Mouse (Mus musculus): ENCODE measurements around the gene Gdap1l1.

Gdap1l1 gene

GRCm38 (mm10) chr2:163466771-163467170 lies 28.5 kb downstream of the Gdap1l1 start:
- no peak for DNase-seq

GRCm38 (mm10) chr2:163467585-163467984 lies 29.3 kb downstream of the Gdap1l1 start:
- DNase-seq, result no peak

DNA sequence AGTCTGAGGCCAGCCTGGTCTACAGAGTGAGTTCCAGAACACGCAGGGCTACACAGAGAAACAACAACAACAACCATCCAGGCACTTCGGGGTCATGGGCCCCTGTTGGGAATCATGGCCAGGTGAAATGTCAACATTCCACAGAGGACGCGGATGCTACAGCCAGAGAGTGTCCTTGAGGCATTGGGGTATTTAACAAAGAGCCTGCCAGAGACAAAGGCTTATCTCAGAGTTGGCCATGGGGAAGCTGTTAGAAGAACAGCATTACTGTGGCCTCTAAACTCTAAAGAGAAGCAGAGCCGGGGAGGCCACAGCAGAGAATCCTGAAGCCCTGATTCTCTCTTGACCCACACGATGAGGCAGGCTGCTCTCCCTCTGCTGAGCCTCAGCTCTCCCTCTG lies 30.6 kb downstream of the Gdap1l1 start:
- DNase-seq, result no peak

- no peak for DNase-seq
Measured at GRCm38 (mm10) chr2:163469711-163470110, 31.4 kb downstream of the Gdap1l1 start.

- no peak for DNase-seq
Measured at GRCm38 (mm10) chr2:163471136-163471535, 32.9 kb downstream of the Gdap1l1 start.

- no peak for DNase-seq
Measured at GRCm38 (mm10) chr2:163471710-163472465, 33.6 kb downstream of the Gdap1l1 start.

DNA sequence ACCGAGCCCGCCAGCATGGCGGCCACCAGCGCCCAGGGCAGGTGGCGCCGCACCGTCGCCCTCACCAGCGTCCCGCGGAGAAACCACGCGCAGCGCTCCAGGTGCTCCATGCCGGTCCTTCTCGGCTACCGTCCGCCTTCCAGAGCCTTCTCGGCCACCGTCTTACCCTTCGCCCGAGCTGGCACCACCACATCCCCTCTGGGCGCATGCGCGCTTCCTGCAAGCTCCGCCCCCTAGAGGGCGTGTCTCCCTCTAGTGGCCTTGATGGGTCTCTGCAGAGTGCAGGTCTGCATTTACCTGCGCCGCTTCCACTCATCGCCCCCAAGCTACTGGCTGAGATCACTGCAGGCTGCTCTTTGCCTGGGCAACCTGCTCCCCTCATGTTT lies 34.2 kb downstream of the Gdap1l1 start, which contains the start of gene Fitm2:
TSS of gene Fitm2 (minus strand) at position 164 of the 386 bp plus-strand sequence.
- DNase-seq, result peak; percentile 98 to 99

DNA sequence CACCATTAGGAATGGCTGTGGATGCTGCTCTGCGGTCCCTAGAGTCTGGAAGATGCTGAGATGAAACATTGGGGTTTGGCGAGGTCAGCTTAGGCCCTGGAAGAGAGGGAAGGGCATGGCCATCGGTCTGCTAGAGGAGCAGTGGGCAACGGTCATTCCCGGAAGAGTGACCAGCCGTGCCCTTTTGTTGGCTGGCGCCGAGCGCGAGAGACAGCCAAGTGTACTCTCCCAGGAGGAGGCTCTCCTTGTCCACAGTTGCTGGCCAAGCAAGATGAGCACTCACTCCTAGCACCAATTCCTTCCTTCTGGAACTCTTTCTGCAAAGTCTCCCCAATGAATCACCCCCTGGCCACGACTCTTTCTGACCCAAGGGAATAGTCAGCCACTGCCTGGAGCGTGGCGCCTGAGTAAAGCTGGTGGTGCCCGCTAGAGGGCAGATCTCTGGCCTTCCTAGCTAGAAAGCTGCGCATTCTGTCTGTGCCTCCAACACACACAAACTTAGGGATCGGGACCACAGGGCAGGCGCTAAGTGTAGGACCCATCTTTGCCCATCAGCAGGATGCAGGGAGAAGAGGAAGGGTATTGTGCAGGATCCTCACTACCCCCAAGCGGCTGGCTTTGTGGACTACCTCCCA lies 42.0 kb downstream of the Gdap1l1 start:
- peak; percentile 37 to 57 for DNase-seq

DNA sequence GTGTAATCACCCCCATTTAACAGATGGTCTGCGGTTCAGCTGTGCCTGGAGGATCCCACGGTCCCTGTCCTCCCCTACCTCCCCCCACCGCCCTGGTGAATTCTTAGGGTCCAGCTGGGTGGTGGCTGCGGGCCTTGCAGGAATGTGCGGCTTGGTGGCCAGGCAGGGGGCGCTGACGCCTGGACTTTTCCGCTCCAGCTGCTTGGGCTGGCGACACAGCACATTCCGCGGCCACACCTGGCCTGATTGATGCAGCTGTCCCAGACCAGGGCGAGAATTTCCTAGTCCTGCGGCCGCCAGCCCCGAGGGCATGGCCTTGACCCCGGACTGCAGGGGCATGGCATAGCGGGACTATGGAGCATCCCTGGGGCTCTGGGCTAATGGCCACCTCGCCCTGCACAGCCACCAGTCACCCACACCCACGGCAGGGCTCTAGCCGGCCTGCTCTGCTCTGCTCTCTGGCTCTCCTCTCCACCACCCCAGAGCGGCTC lies 43.3 kb downstream of the Gdap1l1 start:
- DNase-seq, result no peak

- no peak for DNase-seq
Measured at GRCm38 (mm10) chr2:163487360-163487759, 49.1 kb downstream of the Gdap1l1 start.

DNA sequence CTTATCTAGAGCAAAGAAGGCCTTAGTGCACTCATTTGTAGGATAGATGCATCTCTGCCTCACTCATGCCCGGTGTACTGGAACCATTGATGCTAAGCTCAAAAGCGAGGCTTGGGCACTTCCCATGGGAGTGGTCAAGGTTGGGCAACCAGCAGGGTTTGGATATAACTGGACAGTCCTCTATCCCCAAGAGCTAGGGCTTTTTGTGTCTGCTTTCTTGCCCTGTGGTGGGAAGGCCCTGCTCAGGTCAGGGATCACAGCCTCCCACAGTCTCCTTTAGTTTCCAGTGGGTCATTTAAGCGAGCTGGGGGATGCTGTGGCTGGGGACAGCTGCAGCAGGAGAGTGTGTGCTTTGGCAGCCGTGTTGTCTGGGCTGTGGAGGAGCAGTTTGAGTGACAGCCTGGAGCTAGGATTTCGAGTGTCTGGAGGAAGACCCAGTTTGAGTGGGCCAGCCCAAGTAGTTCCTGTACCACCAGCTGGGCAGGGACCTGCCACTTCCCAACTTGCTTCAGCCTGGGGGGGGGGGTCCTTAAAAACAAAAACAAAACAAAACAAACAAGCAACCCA lies 51.5 kb downstream of the Gdap1l1 start:
- no peak for DNase-seq

DNA sequence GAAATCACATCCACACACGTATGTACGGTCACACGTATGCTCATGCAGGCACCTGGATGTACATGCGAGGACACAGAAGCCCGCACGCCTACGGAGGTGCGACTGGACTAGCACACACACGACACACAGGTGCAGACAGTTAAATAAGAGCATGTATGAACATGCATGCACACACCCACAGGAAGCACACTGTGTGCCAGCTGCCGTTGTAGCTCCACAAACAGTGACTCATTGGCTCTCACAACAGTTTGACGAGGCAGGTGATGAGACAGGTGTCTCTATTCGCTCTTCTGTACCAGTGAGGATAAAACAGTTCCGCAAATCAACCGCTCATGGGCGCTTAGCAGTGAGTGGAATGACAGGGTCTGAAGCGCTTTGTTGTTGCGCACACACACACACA lies 52.4 kb downstream of the Gdap1l1 start:
- no peak for DNase-seq

GRCm38 (mm10) chr2:163491351-163491750 lies 53.1 kb downstream of the Gdap1l1 start:
- peak in 1 of 2 experiments; percentile 19 for DNase-seq

- DNase-seq, result no peak
Measured at GRCm38 (mm10) chr2:163492018-163492417, 53.7 kb downstream of the Gdap1l1 start, which contains the start of gene R3hdml. Gene R3hdml, plus strand, starts transcription at chr2:163492318.

DNA sequence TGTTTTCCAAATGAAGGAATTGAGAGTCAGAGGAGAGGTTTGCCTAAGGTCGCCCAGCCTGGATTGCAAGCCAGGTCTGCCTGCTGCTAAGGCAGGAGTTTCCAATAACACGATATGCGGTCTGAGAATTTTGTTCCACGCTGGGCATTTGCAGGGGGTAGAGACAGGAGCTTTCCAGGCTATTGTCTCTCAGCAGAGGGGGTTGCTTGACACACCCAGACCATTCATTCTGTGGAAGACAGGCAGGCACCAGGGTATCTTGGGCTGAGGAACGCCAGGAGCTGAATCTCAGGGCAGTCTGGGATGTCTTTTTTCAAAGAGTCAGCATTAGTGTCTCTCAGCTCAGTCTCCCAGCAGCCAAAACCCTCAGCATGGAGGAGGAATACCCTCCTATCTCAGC lies 54.8 kb downstream of the Gdap1l1 start:
- no peak for DNase-seq

DNA sequence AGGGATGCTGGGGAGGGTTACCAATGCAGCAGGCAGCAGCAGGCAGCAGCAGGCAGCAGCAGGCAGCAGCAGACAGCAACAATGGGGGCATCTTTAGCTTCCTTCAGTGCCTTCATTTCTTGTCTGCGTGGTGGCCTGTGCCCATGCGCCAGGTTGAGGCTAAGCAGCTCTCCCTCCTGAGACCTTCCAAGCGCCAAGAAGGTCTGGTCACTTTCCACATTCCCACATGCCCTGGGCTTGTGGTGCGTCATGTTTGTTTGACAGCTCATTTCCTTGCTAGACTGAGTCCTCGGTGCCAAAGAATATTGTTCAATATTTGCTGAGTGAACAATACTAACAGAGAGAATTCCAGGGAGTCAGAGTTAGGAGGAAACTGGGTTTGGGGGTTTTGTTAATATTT lies 55.7 kb downstream of the Gdap1l1 start:
- no peak for DNase-seq

- DNase-seq, result no peak
Measured at GRCm38 (mm10) chr2:163494456-163494855, 56.2 kb downstream of the Gdap1l1 start.

GRCm38 (mm10) chr2:163502219-163502618 lies 63.9 kb downstream of the Gdap1l1 start:
- DNase-seq, result no peak

DNA sequence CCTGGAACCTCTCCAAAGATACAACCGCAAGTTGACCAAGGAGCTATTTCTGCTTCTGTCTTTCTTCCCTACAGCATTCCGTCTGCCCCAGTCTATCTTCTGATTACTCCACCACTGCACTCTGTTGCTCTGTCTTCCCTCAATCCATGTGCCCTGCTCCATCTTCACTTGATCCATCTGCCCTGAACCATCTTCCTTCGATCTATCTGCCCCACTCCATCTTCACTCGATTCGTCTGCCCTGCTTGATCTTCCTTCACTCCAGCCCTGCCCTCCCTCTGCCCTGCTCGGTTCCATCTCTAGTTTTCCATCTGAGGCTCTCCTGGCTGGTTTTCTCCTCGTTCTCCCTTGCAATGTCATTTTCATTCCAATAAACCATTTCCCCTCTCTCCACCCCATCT lies 64.9 kb downstream of the Gdap1l1 start:
- no peak for DNase-seq
